Mouse (Mus musculus): ENCODE data around the gene Eif4g1. TPM values are rescaled to one million over a fixed set of nuclear protein-coding genes. Genes with fewer than 3 reads are reported as not detected.
A peak's percentile ranks its signal among the peaks of the same experiment; 100 is the strongest.

The Eif4g1 gene
- polyA plus RNA-seq, 1 experiment from 2014 or later: 173 TPM

- ATAC-seq (ENCODE audit: low FRiP score) (no peak), DNase-seq (ENCODE audit: low spot score) (peak; percentile 22)
- H3K36me3 ChIP-seq (ENCODE audit: control insufficient read depth, insufficient read depth, low read length): no peaks in the 10 kb centered on the region; the same call in 1 of the 2 replicates
- H3K4me1 ChIP-seq (replicated peaks; ENCODE audit: control insufficient read depth, insufficient read depth, low read length): peaks cover 11% of the 10 kb centered on the region; the same call in 1 of the 2 replicates
- no peaks in the 10 kb centered on the region for H3K27me3 ChIP-seq (ENCODE audit: control insufficient read depth, insufficient read depth, low read length)
- H3K9ac ChIP-seq (ENCODE audit: low read depth, low read length): peak overlapping the region; percentile 15; the same call in 1 of the 2 replicates
- peak overlapping the region; percentile 91 for H3K4me2 ChIP-seq (replicated peaks; ENCODE audit: low read depth, low read length)
- H3K27ac ChIP-seq (ENCODE audit: low read depth, low read length): no peak overlapping the region
- peak overlapping the region; percentile 62 for H3K4me3 ChIP-seq (ENCODE audit: low read depth, low read length)
- H3K9me3 ChIP-seq (ENCODE audit: control insufficient read depth, low read length): no peaks in the 10 kb centered on the region
- WGBS: 20% methylated on average over 11 of the region's 11 CpGs
These were observed 46.4 kb downstream of the Eif4g1 start for GRCm38 (mm10) chr16:20714307-20715080.

- ATAC-seq (ENCODE audit: low FRiP score) (no peak), DNase-seq (ENCODE audit: low spot score) (peak; percentile 22)
- Histone ChIP-seq H3K9me3 (ENCODE audit: control insufficient read depth, low read length) (no peaks in the 10 kb centered on the region), H3K36me3 (ENCODE audit: control insufficient read depth, insufficient read depth, low read length) (no peaks in the 10 kb centered on the region; the same call in 1 of the 2 replicates), H3K4me2 (replicated peaks; ENCODE audit: low read depth, low read length) (peak overlapping the region; percentile 91), H3K9ac (ENCODE audit: low read depth, low read length) (peak overlapping the region; percentile 81), H3K27ac (ENCODE audit: low read depth, low read length) (no peak overlapping the region), H3K4me3 (ENCODE audit: low read depth, low read length) (peak overlapping the region; percentile 62), H3K27me3 (ENCODE audit: control insufficient read depth, insufficient read depth, low read length) (no peaks in the 10 kb centered on the region), H3K4me1 (replicated peaks; ENCODE audit: control insufficient read depth, insufficient read depth, low read length) (peaks cover 11% of the 10 kb centered on the region; the same call in 1 of the 2 replicates)
- 54% methylated on average over 2 of the region's 2 CpGs for WGBS
These were observed 47.0 kb downstream of the Eif4g1 start for GRCm38 (mm10) chr16:20715161-20715560.

- Histone ChIP-seq H3K9me3 (ENCODE audit: control insufficient read depth, low read length) (no peaks in the 10 kb centered on the region), H3K4me2 (replicated peaks; ENCODE audit: low read depth, low read length) (peak overlapping the region; percentile 91), H3K4me1 (replicated peaks; ENCODE audit: control insufficient read depth, insufficient read depth, low read length) (peaks cover 11% of the 10 kb centered on the region; the same call in 1 of the 2 replicates), H3K4me3 (ENCODE audit: low read depth, low read length) (peak overlapping the region; percentile 62), H3K9ac (ENCODE audit: low read depth, low read length) (peak overlapping the region; percentile 81), H3K27ac (ENCODE audit: low read depth, low read length) (peak overlapping the region; percentile 84), H3K27me3 (ENCODE audit: control insufficient read depth, insufficient read depth, low read length) (no peaks in the 10 kb centered on the region), H3K36me3 (ENCODE audit: control insufficient read depth, insufficient read depth, low read length) (no peaks in the 10 kb centered on the region; the same call in 1 of the 2 replicates)
- ATAC-seq (ENCODE audit: low FRiP score): no peak
- under 1% methylated on average over 12 of the region's 12 CpGs for WGBS
- DNase-seq (ENCODE audit: low spot score): no peak
These were observed 47.5 kb downstream of the Eif4g1 start for GRCm38 (mm10) chr16:20715566-20715965.

- WGBS: under 1% methylated on average over 60 of the region's 68 CpGs
- peak overlapping the region; percentile 91 for H3K4me2 ChIP-seq (replicated peaks; ENCODE audit: low read depth, low read length)
- H3K9me3 ChIP-seq (ENCODE audit: control insufficient read depth, low read length): no peaks in the 10 kb centered on the region
- ATAC-seq (ENCODE audit: low FRiP score): peak; percentile 89
- no peaks in the 10 kb centered on the region; the same call in 1 of the 2 replicates for H3K36me3 ChIP-seq (ENCODE audit: control insufficient read depth, insufficient read depth, low read length)
- peak overlapping the region; percentile 84 for H3K27ac ChIP-seq (ENCODE audit: low read depth, low read length)
- peak; percentile 90 for DNase-seq (ENCODE audit: low spot score)
- no peaks in the 10 kb centered on the region for H3K27me3 ChIP-seq (ENCODE audit: control insufficient read depth, insufficient read depth, low read length)
- H3K4me3 ChIP-seq (ENCODE audit: low read depth, low read length): peak overlapping the region; percentile 62
- peaks cover 11% of the 10 kb centered on the region; the same call in 1 of the 2 replicates for H3K4me1 ChIP-seq (replicated peaks; ENCODE audit: control insufficient read depth, insufficient read depth, low read length)
- peak overlapping the region; percentile 81 for H3K9ac ChIP-seq (ENCODE audit: low read depth, low read length)
These were observed 48.1 kb downstream of the Eif4g1 start for GRCm38 (mm10) chr16:20715976-20716840.

- H3K9ac ChIP-seq (ENCODE audit: low read depth, low read length): peak overlapping the region; percentile 81
- H3K36me3 ChIP-seq (ENCODE audit: control insufficient read depth, insufficient read depth, low read length): no peaks in the 10 kb centered on the region; the same call in 1 of the 2 replicates
- ATAC-seq (ENCODE audit: low FRiP score) (no peak), DNase-seq (ENCODE audit: low spot score) (no peak)
- H3K4me1 ChIP-seq (replicated peaks; ENCODE audit: control insufficient read depth, insufficient read depth, low read length): peaks cover 11% of the 10 kb centered on the region; the same call in 1 of the 2 replicates
- H3K9me3 ChIP-seq (ENCODE audit: control insufficient read depth, low read length): no peaks in the 10 kb centered on the region
- peak overlapping the region; percentile 84 for H3K27ac ChIP-seq (ENCODE audit: low read depth, low read length)
- H3K4me3 ChIP-seq (ENCODE audit: low read depth, low read length): peak overlapping the region; percentile 62
- WGBS: 2% methylated on average over 8 of the region's 8 CpGs
- peak overlapping the region; percentile 91 for H3K4me2 ChIP-seq (replicated peaks; ENCODE audit: low read depth, low read length)
- H3K27me3 ChIP-seq (ENCODE audit: control insufficient read depth, insufficient read depth, low read length): no peaks in the 10 kb centered on the region
These were observed 48.7 kb downstream of the Eif4g1 start for GRCm38 (mm10) chr16:20716841-20717180.

- under 1% methylated on average over 59 of the region's 62 CpGs for WGBS
- peak within 1 kb of the TSS; percentile 84 for H3K27ac ChIP-seq (ENCODE audit: low read depth, low read length)
- peak within 1 kb of the TSS; percentile 81 for H3K9ac ChIP-seq (ENCODE audit: low read depth, low read length)
- H3K9me3 ChIP-seq (ENCODE audit: control insufficient read depth, low read length): no peaks in the 10 kb centered on the region
- ATAC-seq (ENCODE audit: low FRiP score): peak; percentile 68
- H3K4me3 ChIP-seq (ENCODE audit: low read depth, low read length): peak within 1 kb of the TSS; percentile 62
- peak within 1 kb of the TSS; percentile 91 for H3K4me2 ChIP-seq (replicated peaks; ENCODE audit: low read depth, low read length)
- no peaks in the 10 kb centered on the region for H3K27me3 ChIP-seq (ENCODE audit: control insufficient read depth, insufficient read depth, low read length)
- peak; percentile 93 for DNase-seq (ENCODE audit: low spot score)
- H3K4me1 ChIP-seq (replicated peaks; ENCODE audit: control insufficient read depth, insufficient read depth, low read length): peaks cover 11% of the 10 kb centered on the region; the same call in 1 of the 2 replicates
- H3K36me3 ChIP-seq (ENCODE audit: control insufficient read depth, insufficient read depth, low read length): no peaks in the 10 kb centered on the region; the same call in 1 of the 2 replicates
These were observed 49.3 kb downstream of the Eif4g1 start, which contains the start of the genes Polr2h and Clcn2 for GRCm38 (mm10) chr16:20717181-20717977. Gene Polr2h (plus strand): TSS chr16:20717665. Gene Clcn2 (minus strand): TSS chr16:20717746.

GRCm38 (mm10) chr16:20717978-20718670 lies 50.0 kb downstream of the Eif4g1 start:
- WGBS: 4% methylated on average over 18 of the region's 18 CpGs
- H3K4me3 ChIP-seq (ENCODE audit: low read depth, low read length): peak overlapping the region; percentile 62
- no peaks in the 10 kb centered on the region for H3K36me3 ChIP-seq (ENCODE audit: control insufficient read depth, insufficient read depth, low read length)
- peak overlapping the region; percentile 91 for H3K4me2 ChIP-seq (replicated peaks; ENCODE audit: low read depth, low read length)
- peak overlapping the region; percentile 68 for H3K9ac ChIP-seq (ENCODE audit: low read depth, low read length)
- DNase-seq (ENCODE audit: low spot score): no peak
- H3K9me3 ChIP-seq (ENCODE audit: control insufficient read depth, low read length): no peaks in the 10 kb centered on the region
- H3K27ac ChIP-seq (ENCODE audit: low read depth, low read length): peak overlapping the region; percentile 84; the same call in 1 of the 2 replicates
- H3K27me3 ChIP-seq (ENCODE audit: control insufficient read depth, insufficient read depth, low read length): no peaks in the 10 kb centered on the region
- ATAC-seq (ENCODE audit: low FRiP score): peak; percentile 14; the same call in 1 of the 2 replicates
- peaks cover 11% of the 10 kb centered on the region; the same call in 1 of the 2 replicates for H3K4me1 ChIP-seq (replicated peaks; ENCODE audit: control insufficient read depth, insufficient read depth, low read length)

All from hindbrain, embryonic 11.5 days (tissue).